Mouse (Mus musculus) kidney, postnatal 14 days (tissue): ENCODE results near the gene Slc9b1.
A peak's percentile ranks its signal among the peaks of the same experiment; 100 is the strongest.

Source experiments
- DNase-seq: peaks from one replicate; pipeline ENCODE4 v3.0.0; 2022; ENCODE audit warnings: mixed read lengths

Gene Slc9b1

GRCm38 (mm10) chr3:135438913-135439531 lies 91.2 kb downstream of the Slc9b1 start:
- peak; percentile 93 for DNase-seq

DNA sequence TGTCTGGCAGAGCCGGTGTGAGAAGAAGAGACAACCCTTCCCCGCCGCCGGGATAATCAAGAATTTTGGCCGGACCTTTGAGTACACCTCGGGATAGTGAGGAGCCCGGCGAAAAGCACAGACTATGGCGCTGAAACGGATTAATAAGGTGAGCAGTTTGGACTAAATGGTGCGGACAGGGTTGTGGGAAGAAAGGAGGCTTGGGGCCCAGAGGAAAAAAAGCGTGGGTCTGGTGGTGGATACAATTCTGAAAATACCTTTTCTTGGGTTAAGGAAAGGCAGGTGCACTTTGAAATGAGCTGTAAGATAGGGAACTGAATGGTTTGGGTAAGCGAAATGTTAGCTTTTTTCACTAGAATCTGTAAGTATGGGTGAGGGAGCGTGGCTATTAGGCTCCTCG lies 91.8 kb downstream of the Slc9b1 start:
- no peak for DNase-seq

DNA sequence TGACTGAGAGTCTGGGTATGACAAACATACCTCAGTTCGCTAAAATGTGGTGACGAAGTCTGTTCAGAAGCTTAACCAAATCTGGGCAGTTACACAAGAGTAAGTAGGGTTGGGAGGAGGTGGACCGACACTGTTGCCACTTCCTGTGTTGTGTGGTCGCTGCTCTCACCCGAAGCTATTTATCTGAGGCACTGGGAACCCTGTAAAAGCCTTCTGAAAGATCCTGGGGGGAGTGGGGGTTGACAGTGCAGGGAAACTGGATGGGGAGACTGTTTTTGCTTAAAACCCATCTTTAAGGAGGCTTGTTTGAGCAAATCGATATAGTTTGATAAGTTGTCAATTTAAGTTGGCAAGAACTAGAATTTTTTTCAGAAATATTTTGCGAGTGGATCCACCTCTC lies 92.4 kb downstream of the Slc9b1 start:
- DNase-seq: peak; percentile 37

GRCm38 (mm10) chr3:135440621-135441020 lies 92.8 kb downstream of the Slc9b1 start:
- DNase-seq: peak; percentile 12

DNA sequence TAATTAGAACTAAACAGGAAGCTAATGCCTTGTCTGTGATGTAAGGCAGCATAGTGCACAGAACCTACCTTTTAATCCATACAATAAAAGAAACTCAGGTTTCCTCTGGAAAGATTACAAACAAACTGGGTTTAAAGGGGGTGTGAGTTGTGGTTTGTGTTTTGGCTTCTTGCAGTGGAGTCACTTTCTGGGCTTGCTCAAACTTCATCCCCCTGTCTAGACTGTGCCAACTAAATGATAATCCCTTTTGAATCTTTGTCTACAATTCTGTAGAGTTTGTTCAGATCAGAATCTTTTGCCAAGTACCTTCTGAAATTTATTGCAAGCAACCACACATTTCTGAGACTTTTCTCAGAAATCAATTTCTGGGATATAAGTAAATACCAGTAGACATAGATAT lies 97.1 kb downstream of the Slc9b1 start:
- DNase-seq: no peak
